Mouse (Mus musculus): ENCODE data around the gene Rfxank.

The Rfxank gene

GRCm38 (mm10) chr8:70139026-70139857 lies at the start of gene Rfxank, which contains the start of the genes Borcs8 and Mef2b:
Gene Rfxank (minus strand): TSS chr8:70139154.
Gene Borcs8 (plus strand): TSS chr8:70139499.
Gene Mef2b (plus strand): TSS chr8:70139711.
- peak; percentile 100 for DNase-seq (ENCODE audit: low read depth, low spot score)

DNA sequence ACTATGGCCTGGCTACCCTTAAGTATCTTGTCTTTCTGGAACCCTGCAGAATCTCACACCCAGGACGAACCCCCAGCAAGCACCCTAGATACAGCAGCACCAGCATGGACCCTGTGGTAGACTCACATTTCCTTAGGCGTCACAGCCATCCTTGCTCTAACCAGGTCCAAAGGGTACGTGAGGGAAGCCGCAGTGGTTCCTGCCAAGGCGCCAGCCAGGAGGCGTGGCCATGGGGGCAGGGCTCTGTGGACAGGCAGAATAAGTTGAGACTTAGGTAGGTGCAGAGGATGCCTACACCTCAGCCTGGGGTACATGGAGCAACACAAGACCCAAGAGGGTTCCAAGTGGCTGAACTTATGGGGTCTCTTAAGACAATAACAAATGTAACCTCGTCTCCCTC lies 49.8 kb upstream of the Rfxank start:
- no peak for DNase-seq (ENCODE audit: low read depth, low spot score)

- DNase-seq (ENCODE audit: low read depth, low spot score), result no peak
Measured at GRCm38 (mm10) chr8:70183194-70183593, 44.2 kb upstream of the Rfxank start.

DNA sequence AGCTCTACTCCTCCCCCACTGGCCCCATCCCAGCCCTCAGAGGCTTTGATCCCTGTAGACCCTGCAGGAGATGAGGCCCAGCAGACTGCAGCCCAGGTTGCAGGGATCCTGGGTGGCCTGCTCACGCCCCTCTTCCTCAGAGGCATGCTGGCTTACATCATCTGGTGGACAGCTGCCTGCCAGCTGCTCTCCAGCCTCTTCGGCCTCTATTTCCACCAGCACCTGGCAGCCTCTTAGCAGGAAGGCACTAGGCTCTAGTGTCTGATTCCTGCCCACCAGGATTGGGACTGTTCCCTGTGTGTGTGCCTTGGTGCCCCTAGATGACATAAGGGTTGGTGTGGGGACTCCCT lies 42.9 kb upstream of the Rfxank start:
- no peak for DNase-seq (ENCODE audit: low read depth, low spot score)

GRCm38 (mm10) chr8:70181212-70181902 lies 42.4 kb upstream of the Rfxank start:
- DNase-seq (ENCODE audit: low read depth, low spot score), result no peak

GRCm38 (mm10) chr8:70179082-70179481 lies 40.1 kb upstream of the Rfxank start:
- peak; percentile 39 for DNase-seq (ENCODE audit: low read depth, low spot score)

GRCm38 (mm10) chr8:70178231-70178630 lies 39.3 kb upstream of the Rfxank start:
- DNase-seq (ENCODE audit: low read depth, low spot score), result no peak

- peak; percentile 54 for DNase-seq (ENCODE audit: low read depth, low spot score)
Measured at GRCm38 (mm10) chr8:70174079-70174478, 35.1 kb upstream of the Rfxank start.

GRCm38 (mm10) chr8:70173320-70173719 lies 34.4 kb upstream of the Rfxank start:
- peak; percentile 51 for DNase-seq (ENCODE audit: low read depth, low spot score)

- peak; percentile 95 for DNase-seq (ENCODE audit: low read depth, low spot score)
Measured at GRCm38 (mm10) chr8:70172043-70172681, 33.2 kb upstream of the Rfxank start, which contains the start of gene Tmem161a. Gene Tmem161a (plus strand): TSS chr8:70172356.

- DNase-seq (ENCODE audit: low read depth, low spot score), result peak; percentile 81
Measured at GRCm38 (mm10) chr8:70171240-70171639, 32.3 kb upstream of the Rfxank start.

- DNase-seq (ENCODE audit: low read depth, low spot score), result peak; percentile 36
Measured at GRCm38 (mm10) chr8:70170748-70171147, 31.8 kb upstream of the Rfxank start.

- peak; percentile 42 for DNase-seq (ENCODE audit: low read depth, low spot score)
Measured at GRCm38 (mm10) chr8:70170116-70170515, 31.2 kb upstream of the Rfxank start.

DNA sequence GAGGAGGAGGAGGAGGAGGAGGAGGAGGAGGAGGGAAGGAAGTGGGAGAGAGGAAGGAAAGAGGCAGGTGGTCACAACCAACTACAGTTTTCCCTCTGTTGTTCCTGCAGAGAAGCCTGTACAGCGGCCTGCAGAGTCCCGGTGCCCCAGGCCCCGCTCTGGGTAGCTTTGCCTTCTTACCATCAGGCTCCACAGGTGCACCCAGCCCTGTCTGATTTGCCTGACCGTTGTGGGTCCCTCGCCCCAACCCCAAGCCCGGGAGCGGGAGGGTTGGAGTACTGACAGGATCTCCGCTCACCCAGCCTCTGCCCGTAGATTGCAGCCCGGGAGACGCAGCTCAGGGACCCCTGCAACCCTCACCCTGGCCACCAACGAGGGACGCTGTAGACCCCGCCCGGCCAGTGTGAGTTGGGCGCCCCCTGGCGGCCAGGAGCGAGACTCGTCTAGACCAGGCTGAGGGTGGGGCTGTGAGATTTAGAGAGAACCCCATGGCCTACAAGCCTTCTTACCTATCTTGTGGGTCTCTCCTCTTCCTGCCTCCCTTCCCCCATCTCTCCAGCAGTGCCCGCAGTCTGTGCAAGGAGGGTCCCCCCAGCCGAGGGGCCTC lies 27.7 kb upstream of the Rfxank start:
- peak; percentile 79 for DNase-seq (ENCODE audit: low read depth, low spot score)

DNA sequence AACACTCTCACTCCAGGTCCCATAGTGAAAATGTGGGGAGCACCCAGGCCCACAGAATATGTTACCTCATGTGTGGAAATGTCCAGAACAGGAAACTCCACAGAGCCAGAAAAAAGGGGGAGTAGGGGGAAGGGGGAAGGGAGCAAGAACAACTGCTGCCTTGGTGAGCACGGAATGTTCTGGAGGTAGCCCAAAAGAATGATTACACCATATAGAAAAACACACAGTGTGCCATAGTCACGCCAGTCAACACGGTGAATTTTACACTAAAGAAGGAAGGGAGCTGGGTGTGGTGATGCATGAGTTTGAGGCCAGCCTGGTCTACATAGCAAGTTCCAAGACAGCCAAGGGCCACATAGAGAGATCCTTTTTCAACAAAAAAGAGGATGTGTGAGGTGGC lies 24.4 kb upstream of the Rfxank start:
- DNase-seq (ENCODE audit: low read depth, low spot score), result peak; percentile 73

DNA sequence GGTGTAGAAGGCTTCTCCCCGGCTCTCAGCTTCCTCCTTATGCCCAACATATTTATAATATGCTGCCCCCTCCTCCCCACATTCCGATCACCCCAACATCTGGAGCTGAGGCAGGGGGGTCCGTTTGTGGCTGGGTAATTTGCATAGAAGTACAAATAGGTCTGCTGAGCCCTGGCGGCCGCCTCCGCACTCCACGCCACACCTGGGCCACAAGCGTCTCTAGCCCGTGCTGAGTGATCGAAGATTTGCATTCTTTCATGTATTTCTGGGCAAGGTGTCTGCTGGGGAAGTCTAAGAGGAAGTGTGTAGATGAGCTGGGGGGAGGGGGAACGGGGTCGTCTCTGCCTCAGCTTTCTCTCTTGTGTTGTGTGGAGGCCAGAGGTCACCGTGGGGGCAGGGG lies 21.1 kb upstream of the Rfxank start:
- DNase-seq (ENCODE audit: low read depth, low spot score), result peak; percentile 98

- DNase-seq (ENCODE audit: low read depth, low spot score), result peak; percentile 77
Measured at GRCm38 (mm10) chr8:70159211-70159610, 20.3 kb upstream of the Rfxank start.

- DNase-seq (ENCODE audit: low read depth, low spot score), result peak; percentile 99
Measured at GRCm38 (mm10) chr8:70158069-70158853, 19.3 kb upstream of the Rfxank start.

GRCm38 (mm10) chr8:70157240-70157800 lies 18.4 kb upstream of the Rfxank start:
- peak; percentile 72 for DNase-seq (ENCODE audit: low read depth, low spot score)

GRCm38 (mm10) chr8:70152537-70153257 lies 13.7 kb upstream of the Rfxank start:
- peak; percentile 97 for DNase-seq (ENCODE audit: low read depth, low spot score)
